Mouse (Mus musculus): ENCODE results near the gene Gpr39.
"Not testable (repeated sequence)": the region's sequence is repeated elsewhere in the genome, so short reads cannot be mapped to it uniquely, and the experiment has no call there.

Gene Gpr39

DNA sequence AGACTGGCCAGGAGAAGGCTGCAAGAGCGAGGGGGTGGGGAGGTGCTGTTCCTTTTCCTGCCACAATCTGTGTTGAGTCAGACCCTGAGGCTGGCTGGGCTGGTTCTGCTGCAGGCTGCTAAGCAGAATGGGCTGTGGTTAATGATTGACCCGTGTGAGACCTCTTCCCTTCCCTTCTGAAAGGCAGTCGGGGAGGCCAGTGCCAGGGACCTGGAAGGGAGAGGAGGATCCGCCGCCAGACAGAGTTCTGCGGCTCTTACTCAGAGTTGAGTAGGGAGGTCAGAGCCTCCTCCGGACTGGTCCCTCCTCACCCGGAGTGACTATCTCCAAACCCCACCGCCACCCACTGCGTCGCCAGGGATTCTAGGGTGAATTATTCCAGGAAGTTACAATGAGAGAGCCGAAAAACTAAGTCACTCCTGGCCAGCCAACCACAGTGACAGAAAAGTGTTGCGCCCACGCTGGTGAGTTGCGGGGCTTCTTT is at the start of gene Gpr39:
TSS of gene Gpr39 (plus strand) at position 206 of the 484 bp plus-strand sequence.
- DNase-seq (ENCODE audit: low read depth in 1 of 2, low spot score in 2 of 2): no peak

DNA sequence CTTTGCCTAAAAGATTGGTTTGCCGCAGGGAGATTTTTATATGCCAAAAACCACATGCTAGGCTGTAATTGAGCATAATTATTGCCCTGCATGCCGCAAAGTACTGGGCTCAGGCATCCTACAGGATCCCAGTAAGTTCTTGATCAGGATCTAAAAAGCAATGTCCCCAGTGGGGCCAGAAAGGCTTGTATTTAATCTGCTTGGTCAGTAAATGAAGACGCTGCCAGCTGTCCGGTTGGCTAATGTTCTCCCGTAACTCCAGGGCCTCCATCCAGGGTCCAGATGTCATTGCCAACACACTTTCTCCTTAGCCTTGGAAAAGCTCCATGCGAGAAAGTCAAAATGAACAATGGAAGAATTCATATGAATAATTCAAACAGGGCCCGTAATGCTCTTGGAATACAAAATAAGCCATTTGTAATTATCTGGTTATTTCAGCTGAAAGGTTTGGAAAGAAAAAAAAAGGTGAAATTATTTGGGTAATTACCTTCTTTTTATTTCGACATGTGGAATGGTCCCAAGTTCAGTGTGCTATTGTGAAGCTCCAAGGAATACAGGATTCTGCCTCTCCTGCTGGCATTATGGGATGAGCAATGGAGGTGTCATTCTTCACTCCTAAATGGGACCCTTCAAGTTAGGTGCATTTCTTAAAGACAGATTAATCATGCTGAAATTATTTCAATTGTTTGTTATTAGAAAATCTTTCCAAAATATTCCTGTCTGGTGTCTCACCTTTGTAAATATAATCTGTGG is 37.1 kb upstream of the Gpr39 start:
- no peak for DNase-seq (ENCODE audit: low read depth in 1 of 2, low spot score in 2 of 2)

DNA sequence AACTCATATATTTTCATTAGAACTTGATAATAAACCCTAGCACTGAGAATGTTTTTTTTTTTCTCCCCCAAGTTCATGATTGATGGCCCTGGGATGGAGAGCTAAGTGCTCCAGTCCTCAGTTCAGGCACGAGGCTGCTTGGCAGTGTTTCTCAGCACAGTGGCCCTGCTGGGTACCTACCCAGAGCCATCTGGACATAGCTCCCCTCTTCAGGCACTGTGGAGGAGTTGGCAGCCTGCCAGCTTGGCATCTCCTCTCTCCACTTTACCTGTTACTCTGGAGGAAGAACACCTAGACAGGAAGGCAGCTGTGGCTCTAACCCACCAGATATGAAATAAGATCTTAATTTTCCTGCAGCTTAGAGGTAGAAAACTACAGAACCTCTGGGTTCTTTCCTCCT is 33.2 kb upstream of the Gpr39 start:
- DNase-seq (ENCODE audit: low read depth in 1 of 2, low spot score in 2 of 2): no peak

DNA sequence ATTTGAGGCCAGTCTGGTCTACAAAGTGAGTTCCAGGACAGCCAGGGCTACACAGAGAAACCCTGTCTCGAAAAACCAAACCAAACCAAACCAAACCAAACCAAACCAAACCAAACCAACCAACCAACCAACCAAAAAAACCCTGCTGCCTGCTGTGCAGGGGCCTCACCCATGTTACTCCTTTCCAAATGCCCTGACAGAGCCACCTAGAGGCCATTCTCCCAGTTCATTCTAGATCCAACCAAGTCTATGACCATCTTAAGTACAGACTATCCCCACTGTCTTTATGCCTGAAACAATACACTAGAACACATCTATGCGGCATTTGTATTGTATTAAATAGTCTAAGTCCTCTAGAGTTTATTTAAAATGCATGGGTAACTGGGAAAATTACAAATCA is 30.0 kb upstream of the Gpr39 start:
- DNase-seq (ENCODE audit: low read depth in 1 of 2, low spot score in 2 of 2): not testable (repeated sequence)

DNA sequence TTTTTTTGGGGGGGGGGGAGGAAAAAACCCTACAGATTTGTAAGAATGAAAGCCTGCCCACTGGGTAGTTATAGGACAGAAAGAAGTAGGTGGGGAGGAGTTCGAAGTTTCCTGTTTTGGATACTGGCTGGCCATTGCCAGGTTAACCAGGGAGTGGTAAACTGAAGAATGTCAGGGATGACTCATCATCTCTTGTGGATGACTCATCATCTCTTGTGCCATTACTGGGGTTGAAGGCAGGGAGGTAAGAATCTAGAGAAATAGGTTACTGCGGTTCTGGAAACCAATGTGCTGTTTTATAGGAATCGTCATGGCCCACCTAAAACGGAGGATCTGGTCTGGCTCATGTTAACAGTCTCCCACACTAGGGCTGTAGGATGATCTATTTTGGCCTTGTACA is 28.8 kb upstream of the Gpr39 start:
- DNase-seq (ENCODE audit: low read depth in 1 of 2, low spot score in 2 of 2): no peak

DNA sequence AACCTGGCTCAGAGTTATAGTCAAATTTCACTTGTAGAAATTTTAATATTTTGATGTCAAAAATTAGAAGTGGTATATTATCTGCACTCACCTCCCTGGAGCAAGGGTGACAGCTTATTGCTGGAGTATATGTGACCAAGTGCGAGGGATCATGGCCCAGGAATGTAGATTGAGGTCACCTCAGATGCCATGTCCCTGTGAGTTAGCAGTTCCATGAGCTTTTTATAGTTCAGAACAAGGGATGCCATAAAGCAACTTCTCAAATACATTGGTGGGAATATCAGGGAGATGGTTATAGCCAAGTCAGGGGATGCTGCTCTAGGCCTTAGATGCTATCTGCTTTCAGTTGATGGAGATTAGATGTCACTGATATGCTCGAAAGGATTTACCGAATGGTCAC is 27.7 kb upstream of the Gpr39 start:
- DNase-seq (ENCODE audit: low read depth in 1 of 2, low spot score in 2 of 2): no peak

DNA sequence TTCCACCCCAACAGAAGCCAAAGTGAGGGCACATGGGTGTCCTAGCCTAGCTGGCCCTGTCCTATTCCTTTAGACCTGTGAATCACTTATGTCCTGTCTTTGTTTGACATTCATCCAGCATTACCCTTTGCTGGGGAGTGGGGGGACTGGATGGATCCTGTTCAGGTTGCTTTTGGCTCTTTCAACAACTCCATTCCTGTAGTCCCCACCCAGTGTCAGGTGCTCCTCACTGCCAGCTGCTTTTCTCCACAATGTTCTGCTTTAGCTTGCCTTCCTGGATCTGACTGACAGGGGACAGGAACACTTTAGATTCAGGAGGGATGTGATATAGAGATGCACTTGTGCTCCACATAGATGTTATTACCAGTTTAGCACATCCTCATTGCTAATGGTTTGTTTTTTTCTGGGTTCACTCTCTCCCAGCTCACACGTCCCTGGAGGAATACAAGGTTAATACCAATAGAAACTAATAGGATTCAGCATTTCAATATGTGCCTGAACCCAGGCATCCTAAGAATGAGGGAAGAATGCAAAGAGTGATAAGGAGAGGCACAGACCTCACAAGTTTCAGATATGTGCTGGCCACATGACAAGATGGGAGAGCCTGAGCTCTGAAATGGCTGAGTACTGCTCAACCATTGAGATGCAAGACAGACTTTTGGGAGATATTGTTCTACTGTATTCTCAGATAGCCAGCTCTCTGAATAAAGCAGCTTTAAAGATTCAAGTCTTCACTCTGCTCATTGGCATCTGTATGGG is 23.8 kb upstream of the Gpr39 start:
- no peak for DNase-seq (ENCODE audit: low read depth in 1 of 2, low spot score in 2 of 2)

DNA sequence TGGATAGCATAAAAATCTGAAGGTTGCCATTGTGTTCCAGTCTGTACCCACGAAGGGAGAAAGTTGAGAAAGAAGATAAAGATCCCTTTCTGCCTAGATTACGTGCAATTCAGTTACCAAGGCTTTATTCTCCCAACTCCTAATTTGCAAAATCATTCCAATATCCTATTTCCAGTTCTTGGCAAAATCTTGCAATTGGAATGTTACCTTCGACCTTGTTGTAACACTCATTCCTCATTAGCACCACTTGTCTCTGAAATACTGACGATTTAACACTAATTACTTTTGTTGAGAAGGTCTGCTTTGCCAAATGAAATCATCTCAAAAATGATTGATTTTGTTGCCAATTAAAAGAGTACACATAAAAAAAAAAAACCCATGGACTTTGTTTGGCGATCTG is 19.4 kb upstream of the Gpr39 start:
- DNase-seq (ENCODE audit: low read depth in 1 of 2, low spot score in 2 of 2): no peak

DNA sequence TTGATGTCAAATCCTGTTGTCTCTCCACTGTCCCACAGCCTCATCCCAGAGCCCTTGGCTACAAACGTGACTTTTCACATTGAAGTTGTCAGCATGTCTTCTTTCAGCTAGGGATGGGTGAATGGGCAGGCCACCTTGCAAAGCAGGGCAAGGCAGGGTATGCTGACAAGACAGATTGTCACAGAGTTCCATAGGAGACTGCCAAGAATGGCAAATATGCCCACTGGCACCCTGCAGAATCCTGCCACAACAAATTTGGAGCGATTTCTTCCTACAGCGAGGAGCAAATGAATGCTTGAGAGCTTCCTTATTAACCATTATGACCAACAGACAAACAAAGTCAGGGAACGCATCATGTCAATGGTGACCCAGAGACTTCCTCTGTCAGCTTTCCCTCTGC is 16.6 kb upstream of the Gpr39 start:
- DNase-seq (ENCODE audit: low read depth in 1 of 2, low spot score in 2 of 2): no peak

DNA sequence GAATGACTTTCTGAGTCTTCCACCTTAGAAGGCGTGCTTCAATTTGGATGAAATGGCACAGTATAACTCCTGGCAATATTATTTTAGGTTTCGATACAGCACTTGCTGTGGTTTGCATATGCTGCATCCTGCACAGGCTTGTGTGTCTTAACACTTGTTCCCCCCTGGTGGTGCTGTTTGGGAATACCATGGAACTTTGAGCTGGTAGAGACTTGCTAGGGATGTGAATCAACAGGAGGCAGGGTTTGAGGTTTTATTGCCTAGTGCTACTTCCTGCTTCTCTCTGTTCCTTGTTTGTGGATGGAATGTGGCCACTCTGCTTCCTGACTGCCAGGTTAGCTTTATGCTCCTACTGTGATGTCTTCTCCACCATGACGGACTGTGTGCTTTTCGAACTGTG is 15.9 kb upstream of the Gpr39 start:
- DNase-seq (ENCODE audit: low read depth in 1 of 2, low spot score in 2 of 2): no peak

DNA sequence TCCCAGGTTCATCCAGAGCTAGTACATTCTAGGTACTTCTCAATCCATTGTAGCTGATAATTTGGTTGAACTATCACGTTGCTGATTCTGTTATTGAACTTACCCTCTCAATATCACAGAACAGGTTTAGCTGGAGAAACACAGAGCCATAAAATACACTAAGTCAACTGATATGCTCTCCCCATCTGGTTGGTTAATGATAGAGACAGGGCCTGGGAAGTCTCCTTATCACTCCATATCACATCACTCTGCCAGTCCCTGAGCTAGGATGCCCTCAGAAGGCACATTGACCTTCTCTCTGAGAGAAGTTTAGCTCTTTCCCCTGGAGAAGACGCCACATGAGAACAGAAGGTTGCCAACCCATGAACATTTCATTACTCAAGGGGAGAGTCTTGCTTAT is 14.7 kb upstream of the Gpr39 start:
- DNase-seq (ENCODE audit: low read depth in 1 of 2, low spot score in 2 of 2): no peak

DNA sequence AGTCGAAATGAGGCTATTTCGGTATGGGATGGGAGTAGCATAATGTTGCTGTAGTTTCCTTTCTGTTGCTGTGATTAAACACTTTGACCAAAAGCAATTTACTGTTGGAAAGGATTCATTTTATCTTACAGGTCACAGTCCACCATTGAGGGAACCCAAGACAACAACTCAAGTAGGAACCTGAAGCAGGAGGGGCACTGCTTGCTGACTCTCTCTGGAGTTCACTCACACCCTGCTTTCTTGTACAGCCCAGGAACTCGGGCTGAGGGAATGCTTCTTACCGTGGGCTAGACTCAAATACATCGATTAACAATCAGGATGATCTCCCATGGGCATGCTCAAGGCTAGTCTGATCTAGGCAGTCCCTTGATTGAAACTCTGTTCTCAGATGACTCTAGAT is 14.1 kb upstream of the Gpr39 start:
- no peak for DNase-seq (ENCODE audit: low read depth in 1 of 2, low spot score in 2 of 2)

DNA sequence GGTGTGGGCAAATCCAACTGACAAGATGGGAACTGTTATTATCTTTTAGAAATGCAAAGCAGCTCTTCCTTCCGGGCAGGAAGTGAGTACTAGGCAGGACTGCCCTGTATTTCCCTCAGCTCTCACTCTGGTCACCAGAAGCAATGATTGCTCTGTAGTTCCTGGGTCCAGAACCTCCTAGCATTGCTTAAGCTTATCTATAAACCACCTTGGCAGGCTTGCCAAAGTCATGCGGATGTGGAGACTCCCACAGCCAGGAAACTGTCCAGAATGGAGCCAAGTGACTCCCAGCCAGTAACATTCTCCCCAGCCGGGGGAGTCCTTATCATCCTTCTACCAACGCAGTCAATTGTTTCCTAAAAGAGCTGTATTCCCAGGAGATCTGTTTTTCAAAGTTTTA is 13.7 kb upstream of the Gpr39 start:
- DNase-seq (ENCODE audit: low read depth in 1 of 2, low spot score in 2 of 2): no peak

DNA sequence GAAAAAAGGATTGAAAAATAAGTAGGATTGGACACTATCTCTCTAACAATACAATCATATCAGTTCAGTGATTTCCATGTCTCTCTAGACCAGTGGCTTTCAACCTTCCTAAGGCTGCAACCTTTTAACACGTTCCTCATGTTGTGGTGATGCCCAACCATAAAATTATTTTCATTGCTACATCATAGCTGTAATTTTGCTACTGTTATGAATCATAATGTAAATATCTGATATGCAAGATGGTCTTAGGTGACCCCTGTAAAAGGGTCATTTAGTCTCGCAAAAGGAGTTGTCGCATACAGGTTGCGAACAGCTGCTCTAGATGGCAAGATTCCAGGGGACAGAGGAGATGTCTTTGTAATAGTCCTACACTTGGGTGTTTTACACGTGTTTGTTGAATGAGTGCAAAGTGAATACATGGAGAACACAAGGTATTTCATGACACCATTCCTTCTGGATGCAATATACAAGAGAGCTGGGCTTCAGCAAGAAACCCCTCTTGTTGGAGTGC is 11.6 kb upstream of the Gpr39 start:
- no peak for DNase-seq (ENCODE audit: low read depth in 1 of 2, low spot score in 2 of 2)

DNA sequence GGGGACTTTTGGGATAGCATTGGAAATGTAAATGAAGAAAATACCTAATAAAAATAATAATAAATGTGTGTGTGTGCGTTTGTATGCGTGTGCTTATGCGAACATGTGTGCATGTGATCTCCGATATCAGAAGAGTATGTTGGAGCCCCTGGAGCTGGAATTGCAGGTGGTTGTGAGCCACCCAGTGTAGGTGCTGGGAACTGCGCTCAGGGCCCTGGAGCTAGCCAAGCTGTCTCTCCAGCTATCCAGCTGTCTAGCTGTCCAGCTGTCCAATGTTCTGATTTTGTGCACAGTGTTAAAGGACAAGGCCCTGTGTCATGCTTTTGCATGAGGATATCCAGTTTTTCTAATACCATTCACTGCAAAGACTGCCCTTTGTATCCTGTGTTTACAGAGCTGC is 7.8 kb upstream of the Gpr39 start:
- no peak for DNase-seq (ENCODE audit: low read depth in 1 of 2, low spot score in 2 of 2)

DNA sequence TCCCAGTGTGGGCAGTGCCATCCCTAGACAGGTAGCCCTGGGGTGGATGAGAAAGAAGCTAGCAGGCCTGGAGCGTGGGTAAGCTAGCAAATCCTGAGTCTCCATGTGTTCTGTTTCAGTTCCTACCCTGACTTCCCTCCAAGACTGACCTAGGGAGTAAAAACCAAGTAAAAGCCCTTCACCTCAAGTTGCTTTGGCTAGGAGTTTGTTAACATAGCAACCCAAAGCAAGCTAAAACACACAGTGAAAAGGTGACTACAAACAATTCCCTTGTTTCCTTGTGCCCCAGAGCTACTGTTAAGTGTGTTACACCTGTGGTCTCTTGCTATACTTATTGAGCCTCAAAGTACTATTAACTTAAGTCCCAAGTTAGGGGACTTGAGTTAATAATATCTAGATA is 1.6 kb upstream of the Gpr39 start:
- no peak for DNase-seq (ENCODE audit: low read depth in 1 of 2, low spot score in 2 of 2)

DNA sequence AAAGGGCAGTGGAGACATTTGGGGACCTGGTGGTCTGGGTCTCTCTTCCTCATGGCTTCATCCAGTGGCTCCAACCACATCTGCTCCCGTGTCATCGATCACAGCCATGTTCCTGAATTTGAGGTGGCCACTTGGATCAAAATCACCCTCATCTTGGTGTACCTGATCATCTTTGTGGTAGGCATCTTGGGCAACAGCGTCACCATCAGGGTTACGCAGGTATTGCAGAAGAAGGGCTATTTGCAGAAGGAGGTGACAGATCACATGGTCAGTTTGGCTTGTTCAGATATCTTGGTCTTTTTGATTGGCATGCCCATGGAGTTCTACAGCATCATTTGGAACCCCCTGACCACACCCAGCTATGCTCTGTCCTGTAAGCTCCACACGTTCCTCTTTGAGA is 491 bp downstream of the Gpr39 start:
- DNase-seq (ENCODE audit: low read depth in 1 of 2, low spot score in 2 of 2): no peak

DNA sequence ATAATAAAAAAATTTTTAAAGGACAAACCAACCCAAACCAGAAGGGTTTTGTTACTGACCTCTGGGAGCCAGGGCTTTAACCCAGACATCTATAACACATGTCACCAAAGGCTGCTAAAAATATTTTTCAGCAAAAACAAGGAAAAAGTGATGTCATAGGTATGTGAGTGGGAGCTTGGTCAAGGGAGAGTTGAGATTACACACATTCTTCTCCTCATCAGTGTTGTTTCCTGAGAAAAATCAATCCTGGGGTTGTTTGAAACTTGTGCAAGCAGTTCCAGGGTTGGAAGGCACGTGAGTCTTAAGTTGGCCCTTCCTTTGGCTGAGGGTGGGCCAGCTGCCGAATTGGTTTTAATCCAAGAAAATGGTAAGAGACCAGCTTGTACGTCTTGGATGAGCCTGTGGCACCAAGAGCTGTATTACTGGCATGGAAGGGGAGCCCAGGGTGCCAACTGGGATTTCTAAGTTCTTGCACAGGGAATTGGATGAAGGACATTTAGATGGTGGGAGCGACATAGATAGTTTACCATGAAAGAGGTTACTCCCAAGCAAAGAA is 2.8 kb downstream of the Gpr39 start:
- DNase-seq (ENCODE audit: low read depth in 1 of 2, low spot score in 2 of 2): no peak

DNA sequence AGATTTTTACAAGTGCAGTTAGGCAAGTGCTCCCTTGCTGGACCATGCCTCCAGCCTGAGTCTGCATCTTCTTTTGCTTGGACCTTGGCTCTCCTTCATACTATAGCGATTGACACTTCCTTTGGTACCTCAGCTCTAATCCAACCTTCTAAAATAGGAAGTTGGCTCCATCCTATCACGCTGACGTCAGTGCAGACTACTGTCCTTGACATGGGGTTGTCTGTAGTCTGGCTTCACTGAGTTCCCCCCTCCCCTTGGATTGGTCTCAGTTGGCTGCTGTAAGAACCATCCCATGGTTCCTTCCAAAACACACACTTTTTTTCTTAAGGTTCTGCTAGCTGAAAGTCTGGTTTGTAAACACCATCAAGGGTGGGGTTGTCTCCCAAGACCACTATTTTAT is 7.6 kb downstream of the Gpr39 start:
- no peak for DNase-seq (ENCODE audit: low read depth in 1 of 2, low spot score in 2 of 2)

DNA sequence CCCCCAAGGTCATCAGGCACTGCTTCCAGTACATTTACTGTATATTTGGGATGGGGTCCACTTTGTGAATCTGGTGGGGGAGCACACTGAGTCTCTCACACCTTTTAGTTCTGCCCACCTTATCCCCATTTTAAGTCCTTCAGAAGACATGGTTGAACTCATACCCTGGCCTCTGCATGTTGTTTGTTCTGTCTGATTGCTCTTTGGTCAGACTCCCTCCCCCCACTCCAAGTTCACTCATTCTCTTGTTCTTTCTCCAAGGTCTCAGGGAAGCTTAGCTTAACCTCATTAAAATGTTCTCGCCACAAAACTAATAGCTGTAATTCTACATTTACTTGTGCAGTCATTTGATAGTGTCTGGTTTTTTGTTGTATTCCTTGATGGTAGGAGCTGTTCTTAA is 8.5 kb downstream of the Gpr39 start:
- DNase-seq (ENCODE audit: low read depth in 1 of 2, low spot score in 2 of 2): no peak

DNA sequence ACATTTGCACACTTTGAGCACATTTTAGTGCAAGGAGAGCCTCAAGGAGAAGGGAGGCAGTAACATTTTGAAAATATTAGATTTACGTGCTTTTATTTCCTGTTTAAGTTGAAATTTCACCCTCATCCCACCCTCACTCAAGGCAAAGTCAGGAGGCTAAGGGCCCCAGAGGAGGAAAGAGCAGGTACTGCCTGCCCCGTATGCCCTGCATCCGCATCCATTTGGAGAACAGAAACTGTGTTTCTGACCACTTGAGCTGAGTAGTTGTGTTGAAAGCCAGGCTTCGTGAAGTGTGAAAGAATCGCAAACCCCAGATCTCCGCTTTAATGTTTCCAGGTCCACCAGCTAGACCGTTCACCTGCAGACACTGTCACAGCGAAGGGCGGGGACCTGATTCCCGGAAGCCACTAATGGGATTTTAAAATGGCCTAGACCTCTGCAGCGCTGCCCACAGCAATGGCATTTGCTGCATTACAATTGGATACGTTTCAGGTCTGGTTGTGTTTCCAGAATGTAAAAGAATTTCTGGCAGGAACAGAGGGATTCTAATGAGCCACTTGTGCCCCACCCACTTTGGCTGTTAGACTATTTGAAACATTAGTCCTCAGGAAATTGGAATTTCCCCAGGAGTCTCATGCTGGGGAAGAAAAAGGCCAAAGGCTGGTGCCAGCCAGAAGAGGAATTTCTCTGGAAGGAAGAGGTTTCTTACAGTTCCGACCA is 11.1 kb downstream of the Gpr39 start:
- no peak for DNase-seq (ENCODE audit: low read depth in 1 of 2, low spot score in 2 of 2)

DNA sequence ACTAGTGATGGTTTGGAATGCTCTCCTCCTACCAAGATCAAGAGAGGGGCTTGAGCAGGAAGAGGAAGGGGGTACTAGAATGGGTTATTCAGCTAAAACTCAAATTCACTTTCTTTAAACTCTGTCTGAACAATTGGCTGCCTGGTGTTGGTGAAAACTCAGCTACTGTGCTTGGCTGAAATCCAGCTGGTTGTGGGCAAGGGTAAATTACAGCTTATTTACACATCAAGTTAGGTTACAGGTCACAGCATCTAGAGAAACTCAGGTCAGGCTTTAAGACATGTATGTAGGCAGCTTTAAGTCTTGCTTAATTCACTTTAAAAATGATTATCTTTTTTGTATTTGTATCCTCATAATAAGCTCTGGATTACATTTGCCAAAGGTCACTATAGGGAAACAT is 16.7 kb downstream of the Gpr39 start:
- no peak for DNase-seq (ENCODE audit: low read depth in 1 of 2, low spot score in 2 of 2)
